Mouse (Mus musculus): ENCODE measurements around the gene Adnp.

Gene Adnp

GRCm38 (mm10) chr2:168205681-168206631 is 956 bp downstream of the Adnp start:
- DNase-seq (ENCODE audit: low read depth in 1 of 2, low spot score in 2 of 2): no peak

- DNase-seq (ENCODE audit: low read depth in 1 of 2, low spot score in 2 of 2): peak; percentile 80 to 83
Observed at GRCm38 (mm10) chr2:168205265-168205664, 1.6 kb downstream of the Adnp start.

GRCm38 (mm10) chr2:168204476-168204999 is 2.4 kb downstream of the Adnp start:
- DNase-seq (ENCODE audit: low read depth in 1 of 2, low spot score in 2 of 2): no peak

- no peak for DNase-seq (ENCODE audit: low read depth in 1 of 2, low spot score in 2 of 2)
Observed at GRCm38 (mm10) chr2:168200014-168200691, 6.8 kb downstream of the Adnp start.

GRCm38 (mm10) chr2:168199476-168199875 is 7.4 kb downstream of the Adnp start:
- no peak for DNase-seq (ENCODE audit: low read depth in 1 of 2, low spot score in 2 of 2)

GRCm38 (mm10) chr2:168198421-168198820 is 8.5 kb downstream of the Adnp start:
- DNase-seq (ENCODE audit: low read depth in 1 of 2, low spot score in 2 of 2): no peak

- DNase-seq (ENCODE audit: low read depth in 1 of 2, low spot score in 2 of 2): no peak
Observed at GRCm38 (mm10) chr2:168195721-168196120, 11.2 kb downstream of the Adnp start.

- no peak for DNase-seq (ENCODE audit: low read depth in 1 of 2, low spot score in 2 of 2)
Observed at GRCm38 (mm10) chr2:168193685-168194084, 13.2 kb downstream of the Adnp start.

GRCm38 (mm10) chr2:168191856-168192255 is 15.1 kb downstream of the Adnp start:
- no peak for DNase-seq (ENCODE audit: low read depth in 1 of 2, low spot score in 2 of 2)

GRCm38 (mm10) chr2:168175946-168176345 is 31.0 kb downstream of the Adnp start:
- DNase-seq (ENCODE audit: low read depth in 1 of 2, low spot score in 2 of 2): no peak

GRCm38 (mm10) chr2:168170167-168170685 is 36.7 kb downstream of the Adnp start:
- peak; percentile 76 to 77 for DNase-seq (ENCODE audit: low read depth in 1 of 2, low spot score in 2 of 2)

- DNase-seq (ENCODE audit: low read depth in 1 of 2, low spot score in 2 of 2): no peak
Observed at GRCm38 (mm10) chr2:168169800-168170113, 37.2 kb downstream of the Adnp start.

- DNase-seq (ENCODE audit: low read depth in 1 of 2, low spot score in 2 of 2): no peak
Observed at GRCm38 (mm10) chr2:168168892-168169799, 37.8 kb downstream of the Adnp start.

GRCm38 (mm10) chr2:168167781-168168180 is 39.1 kb downstream of the Adnp start:
- no peak for DNase-seq (ENCODE audit: low read depth in 1 of 2, low spot score in 2 of 2)

- no peak for DNase-seq (ENCODE audit: low read depth in 1 of 2, low spot score in 2 of 2)
Observed at GRCm38 (mm10) chr2:168166750-168167460, 40.0 kb downstream of the Adnp start.

- DNase-seq (ENCODE audit: low read depth in 1 of 2, low spot score in 2 of 2): no peak
Observed at GRCm38 (mm10) chr2:168161978-168162377, 44.9 kb downstream of the Adnp start.

- DNase-seq (ENCODE audit: low read depth in 1 of 2, low spot score in 2 of 2): no peak
Observed at GRCm38 (mm10) chr2:168161514-168161971, 45.4 kb downstream of the Adnp start.

GRCm38 (mm10) chr2:168160370-168160930 is 46.5 kb downstream of the Adnp start:
- DNase-seq (ENCODE audit: low read depth in 1 of 2, low spot score in 2 of 2): no peak

GRCm38 (mm10) chr2:168158911-168159711 is 47.8 kb downstream of the Adnp start:
- DNase-seq (ENCODE audit: low read depth in 1 of 2, low spot score in 2 of 2): no peak
